Mouse (Mus musculus): ENCODE measurements at regions not wholly inside any gene's neighbourhood (a gene's known extent, or its start where the extent isn't known, plus 50 kb on each side); places are given as distances from the start of the nearest gene placed in this dataset.

GRCm38 (mm10) chr8:77774551-77775335 is 50.5 kb upstream of the Ednra start:
- DNase-seq (ENCODE audit: low spot score, missing footprints) (peak; percentile 69), ATAC-seq (ENCODE audit: low FRiP score) (no peak)
- 88% methylated on average over 8 of the region's 8 CpGs for WGBS
- Histone ChIP-seq H3K4me1 (ENCODE audit: control insufficient read depth, insufficient read depth, low read length) (no peaks in the 10 kb centered on the region), H3K27me3 (ENCODE audit: control insufficient read depth, insufficient read depth, low read length) (no peaks in the 10 kb centered on the region), H3K9ac (ENCODE audit: low read length) (no peak overlapping the region), H3K9me3 (ENCODE audit: control insufficient read depth, low read length) (no peaks in the 10 kb centered on the region), H3K27ac (ENCODE audit: low read depth, low read length) (no peak overlapping the region), H3K4me3 (ENCODE audit: low read depth, low read length) (no peak overlapping the region), H3K36me3 (ENCODE audit: control insufficient read depth, insufficient read depth, low read length) (no peaks in the 10 kb centered on the region), H3K4me2 (no peak overlapping the region)

DNA sequence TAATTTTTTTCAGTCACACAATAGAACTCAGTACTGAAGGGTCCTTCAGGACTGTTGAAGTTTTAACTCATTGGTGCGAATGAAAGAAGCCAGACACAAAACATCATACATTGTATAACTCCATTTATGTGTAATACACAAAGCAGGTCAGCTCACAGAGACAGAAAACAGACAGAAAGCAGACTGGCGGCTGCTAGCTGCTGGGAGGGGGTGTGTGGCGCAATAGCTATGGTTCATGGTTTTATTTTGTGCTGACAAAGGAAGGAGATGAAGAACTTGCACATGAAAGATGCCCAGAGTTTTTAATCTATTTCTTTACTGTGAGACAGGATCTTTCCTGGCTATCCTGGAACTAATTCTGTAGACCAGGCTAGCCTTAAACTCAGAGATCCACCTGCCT is 51.3 kb upstream of the Ednra start:
- Histone ChIP-seq H3K27me3 (ENCODE audit: control insufficient read depth, insufficient read depth, low read length) (no peaks in the 10 kb centered on the region), H3K27ac (ENCODE audit: low read depth, low read length) (no peak overlapping the region), H3K36me3 (ENCODE audit: control insufficient read depth, insufficient read depth, low read length) (no peaks in the 10 kb centered on the region), H3K4me2 (no peak overlapping the region), H3K9ac (ENCODE audit: low read length) (no peak overlapping the region), H3K9me3 (ENCODE audit: control insufficient read depth, low read length) (no peaks in the 10 kb centered on the region), H3K4me3 (ENCODE audit: low read depth, low read length) (no peak overlapping the region), H3K4me1 (ENCODE audit: control insufficient read depth, insufficient read depth, low read length) (no peaks in the 10 kb centered on the region)
- WGBS = 91% methylated on average over 3 of the region's 3 CpGs
- DNase-seq (ENCODE audit: low spot score, missing footprints) (peak; percentile 8), ATAC-seq (ENCODE audit: low FRiP score) (no peak)

DNA sequence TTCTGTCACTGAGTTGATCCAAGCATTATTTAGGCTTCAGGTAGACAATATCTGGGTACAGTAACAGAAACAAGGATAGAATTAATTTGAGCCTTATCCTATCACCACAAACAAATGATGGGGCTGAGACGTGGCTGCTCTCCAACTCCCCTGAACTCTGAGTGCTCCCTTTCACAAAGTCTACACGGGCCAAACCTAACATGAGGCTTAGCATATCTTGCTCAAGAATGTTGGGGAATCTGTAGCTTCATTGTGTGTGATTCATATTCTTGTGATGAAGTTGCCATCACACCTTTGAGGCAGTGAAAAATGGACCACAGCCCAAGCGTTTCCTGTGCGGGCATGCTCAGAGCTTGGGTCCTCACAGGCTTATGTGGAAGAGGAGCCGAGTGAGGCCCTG is 53.3 kb upstream of the Ednra start:
- 84% methylated on average over 5 of the region's 5 CpGs for WGBS
- ATAC-seq (ENCODE audit: low FRiP score) (no peak), DNase-seq (ENCODE audit: low spot score, missing footprints) (peak; percentile 59)

DNA sequence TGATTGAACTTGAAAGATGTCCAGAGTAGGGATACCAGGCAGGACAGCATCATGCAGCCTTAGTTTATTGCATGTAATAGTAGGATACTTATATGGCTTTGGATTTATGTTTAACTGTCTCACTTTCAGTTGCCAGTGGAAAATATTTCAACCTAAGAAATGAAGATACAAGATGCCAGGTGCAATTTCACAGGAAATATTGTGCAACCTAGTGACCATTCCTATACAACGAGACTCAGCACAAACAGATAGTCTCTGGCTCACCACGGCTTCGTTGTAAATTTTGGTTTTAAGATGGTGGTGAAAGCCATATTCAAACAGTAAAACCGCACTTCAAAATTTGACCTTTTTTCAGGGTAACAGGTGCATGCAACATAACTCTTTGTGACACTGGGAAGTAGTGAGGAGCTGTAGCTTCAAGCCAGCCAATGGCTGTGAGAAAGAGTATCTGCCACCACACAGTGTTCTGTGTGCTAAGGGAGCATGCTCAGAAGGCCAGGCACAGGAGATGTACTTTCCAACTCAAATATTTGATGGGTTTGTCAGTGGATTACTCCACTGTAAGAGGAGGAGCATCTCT is 61.5 kb upstream of the Ednra start:
- ATAC-seq (ENCODE audit: low FRiP score) (no peak), DNase-seq (ENCODE audit: low spot score, missing footprints) (no peak)

More for the DNA sequence above, 53.3 kb upstream of the Ednra start:
- H3K4me3 ChIP-seq (ENCODE audit: low read depth, low read length) = no peak overlapping the region
- no peak overlapping the region for H3K4me2 ChIP-seq
- no peaks in the 10 kb centered on the region for H3K27me3 ChIP-seq (ENCODE audit: control insufficient read depth, insufficient read depth, low read length)
- no peak overlapping the region for H3K9ac ChIP-seq (ENCODE audit: low read length)
- H3K9me3 ChIP-seq (ENCODE audit: control insufficient read depth, low read length) = no peaks in the 10 kb centered on the region
- no peaks in the 10 kb centered on the region for H3K4me1 ChIP-seq (ENCODE audit: control insufficient read depth, insufficient read depth, low read length)
- no peak overlapping the region for H3K27ac ChIP-seq (ENCODE audit: low read depth, low read length)
- H3K36me3 ChIP-seq (ENCODE audit: control insufficient read depth, insufficient read depth, low read length) = no peaks in the 10 kb centered on the region

DNA sequence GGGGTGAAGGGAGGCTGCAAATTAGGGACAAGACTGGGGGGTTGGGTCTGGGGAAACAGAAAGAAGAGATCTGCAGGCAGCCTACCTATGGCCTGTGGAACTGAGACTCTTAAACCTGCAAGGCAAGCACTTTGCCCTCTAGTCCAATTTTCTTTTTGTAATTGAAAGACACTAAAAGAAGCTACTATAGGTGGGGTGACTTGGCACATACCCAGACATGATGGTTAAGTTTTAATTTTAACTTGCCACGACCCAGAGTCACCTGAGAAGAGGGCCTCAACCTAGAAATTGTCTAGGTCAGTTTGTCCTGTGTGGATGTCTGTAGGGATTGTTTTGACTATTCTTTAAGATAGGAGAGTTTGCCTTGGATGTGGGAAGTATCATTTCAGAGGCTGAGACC is 70.6 kb upstream of the Ednra start:
- Histone ChIP-seq H3K4me1 (ENCODE audit: control insufficient read depth, insufficient read depth, low read length) (no peaks in the 10 kb centered on the region), H3K27me3 (ENCODE audit: control insufficient read depth, insufficient read depth, low read length) (no peaks in the 10 kb centered on the region), H3K36me3 (ENCODE audit: control insufficient read depth, insufficient read depth, low read length) (no peaks in the 10 kb centered on the region), H3K27ac (ENCODE audit: low read depth, low read length) (no peak overlapping the region), H3K9me3 (ENCODE audit: control insufficient read depth, low read length) (no peaks in the 10 kb centered on the region), H3K9ac (ENCODE audit: low read length) (no peak overlapping the region), H3K4me3 (ENCODE audit: low read depth, low read length) (no peak overlapping the region), H3K4me2 (no peak overlapping the region)
- no peak for ATAC-seq (ENCODE audit: low FRiP score)
- peak; percentile 44 for DNase-seq (ENCODE audit: low spot score, missing footprints)
- WGBS = 68% methylated on average over 1 of the region's 1 CpGs

More for the DNA sequence above, 61.5 kb upstream of the Ednra start:
- no peak overlapping the region for H3K4me2 ChIP-seq
- no peak overlapping the region for H3K4me3 ChIP-seq (ENCODE audit: low read depth, low read length)
- H3K9me3 ChIP-seq (ENCODE audit: control insufficient read depth, low read length) = no peaks in the 10 kb centered on the region
- no peak overlapping the region for H3K27ac ChIP-seq (ENCODE audit: low read depth, low read length)
- no peaks in the 10 kb centered on the region for H3K27me3 ChIP-seq (ENCODE audit: control insufficient read depth, insufficient read depth, low read length)
- no peaks in the 10 kb centered on the region for H3K4me1 ChIP-seq (ENCODE audit: control insufficient read depth, insufficient read depth, low read length)
- H3K9ac ChIP-seq (ENCODE audit: low read length) = no peak overlapping the region
- no peaks in the 10 kb centered on the region for H3K36me3 ChIP-seq (ENCODE audit: control insufficient read depth, insufficient read depth, low read length)
- 91% methylated on average over 4 of the region's 4 CpGs for WGBS

GRCm38 (mm10) chr8:77803147-77803903 is 79.1 kb upstream of the Ednra start:
- Histone ChIP-seq H3K27ac (ENCODE audit: low read depth, low read length) (no peak overlapping the region), H3K9me3 (ENCODE audit: control insufficient read depth, low read length) (no peaks in the 10 kb centered on the region), H3K4me3 (ENCODE audit: low read depth, low read length) (no peak overlapping the region), H3K4me2 (no peak overlapping the region), H3K27me3 (ENCODE audit: control insufficient read depth, insufficient read depth, low read length) (no peaks in the 10 kb centered on the region), H3K36me3 (ENCODE audit: control insufficient read depth, insufficient read depth, low read length) (no peaks in the 10 kb centered on the region), H3K4me1 (ENCODE audit: control insufficient read depth, insufficient read depth, low read length) (no peaks in the 10 kb centered on the region), H3K9ac (ENCODE audit: low read length) (no peak overlapping the region)
- ATAC-seq (ENCODE audit: low FRiP score) (no peak), DNase-seq (ENCODE audit: low spot score, missing footprints) (no peak)
- 69% methylated on average over 9 of the region's 9 CpGs for WGBS

DNA sequence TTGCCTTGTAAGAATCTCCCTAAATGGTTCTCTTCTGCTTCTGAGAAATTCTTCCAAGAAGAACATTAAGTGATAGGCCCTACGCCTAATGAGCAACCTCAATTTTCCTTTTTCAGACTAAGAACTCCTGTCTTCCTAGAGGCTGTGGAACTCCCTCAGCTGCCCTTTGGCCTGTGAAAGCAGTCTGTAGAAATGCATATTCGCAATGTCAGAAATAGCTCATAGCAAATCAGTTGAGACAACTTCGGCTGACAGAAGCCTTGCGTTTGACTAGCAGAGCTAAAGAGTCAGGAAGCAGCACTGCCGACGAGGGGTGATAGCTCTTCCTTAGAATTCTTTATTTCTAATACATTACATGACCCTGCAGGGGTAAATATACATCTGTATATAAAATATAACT is 80.3 kb upstream of the Ednra start:
- ATAC-seq (ENCODE audit: low FRiP score) (no peak), DNase-seq (ENCODE audit: low spot score, missing footprints) (no peak)
- Histone ChIP-seq H3K27ac (ENCODE audit: low read depth, low read length) (no peak overlapping the region), H3K4me3 (ENCODE audit: low read depth, low read length) (no peak overlapping the region), H3K9ac (ENCODE audit: low read length) (no peak overlapping the region), H3K27me3 (ENCODE audit: control insufficient read depth, insufficient read depth, low read length) (no peaks in the 10 kb centered on the region), H3K4me1 (ENCODE audit: control insufficient read depth, insufficient read depth, low read length) (no peaks in the 10 kb centered on the region), H3K9me3 (ENCODE audit: control insufficient read depth, low read length) (no peaks in the 10 kb centered on the region), H3K36me3 (ENCODE audit: control insufficient read depth, insufficient read depth, low read length) (no peaks in the 10 kb centered on the region), H3K4me2 (no peak overlapping the region)
- 89% methylated on average over 6 of the region's 6 CpGs for WGBS

DNA sequence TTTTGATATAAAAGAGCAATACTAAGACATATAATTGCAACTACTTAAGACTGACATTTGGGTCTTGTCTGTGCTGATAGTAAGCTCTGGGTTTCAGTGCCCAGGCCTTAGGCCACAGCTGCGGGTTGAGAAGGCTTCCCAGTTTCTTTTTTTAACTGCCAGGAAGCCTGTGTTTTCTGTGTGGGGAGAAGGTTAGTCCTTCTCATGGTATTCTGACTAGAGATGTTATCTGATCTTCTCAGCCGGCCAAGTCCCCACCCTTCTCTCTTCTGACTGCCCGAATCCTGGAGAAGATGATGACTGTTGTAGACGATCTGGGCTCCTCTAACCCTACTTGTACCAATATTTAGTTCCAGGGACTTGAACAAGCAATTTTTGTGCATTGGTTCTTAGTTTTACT is 80.7 kb upstream of the Ednra start:
- Histone ChIP-seq H3K4me1 (ENCODE audit: control insufficient read depth, insufficient read depth, low read length) (no peaks in the 10 kb centered on the region), H3K4me3 (ENCODE audit: low read depth, low read length) (no peak overlapping the region), H3K4me2 (no peak overlapping the region), H3K27me3 (ENCODE audit: control insufficient read depth, insufficient read depth, low read length) (no peaks in the 10 kb centered on the region), H3K36me3 (ENCODE audit: control insufficient read depth, insufficient read depth, low read length) (no peaks in the 10 kb centered on the region), H3K9ac (ENCODE audit: low read length) (no peak overlapping the region), H3K27ac (ENCODE audit: low read depth, low read length) (no peak overlapping the region), H3K9me3 (ENCODE audit: control insufficient read depth, low read length) (no peaks in the 10 kb centered on the region)
- 85% methylated on average over 4 of the region's 4 CpGs for WGBS
- ATAC-seq (ENCODE audit: low FRiP score) = no peak
- DNase-seq (ENCODE audit: low spot score, missing footprints) = no peak

- H3K9me3 ChIP-seq (ENCODE audit: control insufficient read depth, low read length) = no peaks in the 10 kb centered on the region
- H3K4me1 ChIP-seq (ENCODE audit: control insufficient read depth, insufficient read depth, low read length) = no peaks in the 10 kb centered on the region
- H3K4me3 ChIP-seq (ENCODE audit: low read depth, low read length) = no peak overlapping the region
- ATAC-seq (ENCODE audit: low FRiP score) (no peak), DNase-seq (ENCODE audit: low spot score, missing footprints) (no peak)
- no peaks in the 10 kb centered on the region for H3K36me3 ChIP-seq (ENCODE audit: control insufficient read depth, insufficient read depth, low read length)
- H3K27ac ChIP-seq (ENCODE audit: low read depth, low read length) = no peak overlapping the region
- H3K9ac ChIP-seq (ENCODE audit: low read length) = no peak overlapping the region
- no peaks in the 10 kb centered on the region for H3K27me3 ChIP-seq (ENCODE audit: control insufficient read depth, insufficient read depth, low read length)
- no peak overlapping the region for H3K4me2 ChIP-seq
- 80% methylated on average over 6 of the region's 6 CpGs for WGBS
Observed at GRCm38 (mm10) chr8:77805657-77806056, 81.4 kb upstream of the Ednra start.

All from midbrain, embryonic 11.5 days (tissue).